Mouse (Mus musculus): ENCODE results near the gene Dscaml1. TPM values are rescaled to one million over a fixed set of nuclear protein-coding genes. Genes with fewer than 3 reads are reported as not detected.
A peak's percentile ranks its signal among the peaks of the same experiment; 100 is the strongest.

Dscaml1 gene
- polyA plus RNA-seq, 1 experiment from 2014 or later: 16.4 TPM

- no peak overlapping the region for H3K9ac ChIP-seq (replicated peaks)
- H3K4me1 ChIP-seq: peaks cover 62% of the 10 kb centered on the region
- H3K4me2 ChIP-seq: peak overlapping the region; percentile 9; the same call in 1 of the 2 replicates
- no peaks in the 10 kb centered on the region for H3K27me3 ChIP-seq (replicated peaks)
- 12% methylated on average over 12 of the region's 12 CpGs for WGBS
- no peaks in the 10 kb centered on the region for H3K36me3 ChIP-seq
- H3K4me3 ChIP-seq (replicated peaks): no peak overlapping the region
- H3K27ac ChIP-seq (replicated peaks): peak overlapping the region; percentile 83
- H3K9me3 ChIP-seq (replicated peaks): no peaks in the 10 kb centered on the region
- peak; percentile 45 for ATAC-seq (ENCODE audit: low FRiP score)
Measured at GRCm38 (mm10) chr9:45677236-45677781, 250.9 kb downstream of the Dscaml1 start.

- peak; percentile 8; the same call in 1 of the 2 replicates for ATAC-seq (ENCODE audit: low FRiP score)
- 42% methylated on average over 8 of the region's 8 CpGs for WGBS
Measured at GRCm38 (mm10) chr9:45677952-45678663, 251.7 kb downstream of the Dscaml1 start.

GRCm38 (mm10) chr9:45678664-45679026, 252.2 kb downstream of the Dscaml1 start:
- peak overlapping the region; percentile 83 for H3K27ac ChIP-seq (replicated peaks)
- peaks cover 61% of the 10 kb centered on the region for H3K4me1 ChIP-seq
- no peak overlapping the region for H3K4me3 ChIP-seq (replicated peaks)
- ATAC-seq (ENCODE audit: low FRiP score): no peak; the same call in 1 of the 2 replicates
- H3K4me2 ChIP-seq: no peak overlapping the region
- no peaks in the 10 kb centered on the region for H3K9me3 ChIP-seq (replicated peaks)
- H3K36me3 ChIP-seq: no peaks in the 10 kb centered on the region
- WGBS: 49% methylated on average over 4 of the region's 4 CpGs
- no peak overlapping the region for H3K9ac ChIP-seq (replicated peaks)
- H3K27me3 ChIP-seq (replicated peaks): no peaks in the 10 kb centered on the region

More at GRCm38 (mm10) chr9:45677952-45678663, 251.7 kb downstream of the Dscaml1 start:
- Histone ChIP-seq H3K9ac (replicated peaks) (no peak overlapping the region), H3K27me3 (replicated peaks) (no peaks in the 10 kb centered on the region), H3K4me3 (replicated peaks) (no peak overlapping the region), H3K27ac (replicated peaks) (peak overlapping the region; percentile 83), H3K4me1 (peaks cover 61% of the 10 kb centered on the region), H3K9me3 (replicated peaks) (no peaks in the 10 kb centered on the region), H3K4me2 (no peak overlapping the region), H3K36me3 (no peaks in the 10 kb centered on the region)

- no peaks in the 10 kb centered on the region for H3K9me3 ChIP-seq (replicated peaks)
- H3K9ac ChIP-seq (replicated peaks): no peak overlapping the region
- peaks cover 7% of the 10 kb centered on the region; the same call in 1 of the 2 replicates for H3K36me3 ChIP-seq
- no peak overlapping the region for H3K4me3 ChIP-seq (replicated peaks)
- no peak overlapping the region for H3K4me2 ChIP-seq
- H3K27ac ChIP-seq (replicated peaks): peak overlapping the region; percentile 72
- WGBS: 49% methylated on average over 11 of the region's 11 CpGs
- ATAC-seq (ENCODE audit: low FRiP score): no peak
- no peaks in the 10 kb centered on the region for H3K27me3 ChIP-seq (replicated peaks)
- peaks cover 36% of the 10 kb centered on the region for H3K4me1 ChIP-seq
Measured at GRCm38 (mm10) chr9:45682461-45682998, 256.1 kb downstream of the Dscaml1 start.

- Histone ChIP-seq H3K9me3 (replicated peaks) (no peaks in the 10 kb centered on the region), H3K27me3 (replicated peaks) (no peaks in the 10 kb centered on the region), H3K4me1 (peaks cover 30% of the 10 kb centered on the region), H3K4me3 (replicated peaks) (no peak overlapping the region), H3K4me2 (no peak overlapping the region), H3K9ac (replicated peaks) (no peak overlapping the region), H3K36me3 (no peaks in the 10 kb centered on the region), H3K27ac (replicated peaks) (peak overlapping the region; percentile 68)
- peak; percentile 54; the same call in 1 of the 2 replicates for ATAC-seq (ENCODE audit: low FRiP score)
- 14% methylated on average over 10 of the region's 10 CpGs for WGBS
Measured at GRCm38 (mm10) chr9:45693424-45694237, 267.2 kb downstream of the Dscaml1 start.

GRCm38 (mm10) chr9:45694256-45694655, 267.8 kb downstream of the Dscaml1 start:
- 32% methylated on average over 2 of the region's 2 CpGs for WGBS
- Histone ChIP-seq H3K27me3 (replicated peaks) (no peaks in the 10 kb centered on the region), H3K9ac (replicated peaks) (no peak overlapping the region), H3K27ac (replicated peaks) (peak overlapping the region; percentile 68), H3K4me3 (replicated peaks) (no peak overlapping the region), H3K36me3 (no peaks in the 10 kb centered on the region), H3K9me3 (replicated peaks) (no peaks in the 10 kb centered on the region), H3K4me2 (no peak overlapping the region), H3K4me1 (peaks cover 34% of the 10 kb centered on the region)
- no peak for ATAC-seq (ENCODE audit: low FRiP score)

- 0 out of 2 replicates have a peak, but pooled peaks cover 3% of the 10 kb centered on the region for H3K36me3 ChIP-seq
- H3K4me1 ChIP-seq: peaks cover 27% of the 10 kb centered on the region
- peak overlapping the region; percentile 58; the same call in 1 of the 2 replicates for H3K27ac ChIP-seq (replicated peaks)
- H3K27me3 ChIP-seq (replicated peaks): no peaks in the 10 kb centered on the region
- ATAC-seq (ENCODE audit: low FRiP score): peak; percentile 51; the same call in 1 of the 2 replicates
- no peak overlapping the region for H3K4me2 ChIP-seq
- 55% methylated on average over 10 of the region's 10 CpGs for WGBS
- no peak overlapping the region for H3K4me3 ChIP-seq (replicated peaks)
- no peak overlapping the region for H3K9ac ChIP-seq (replicated peaks)
- H3K9me3 ChIP-seq (replicated peaks): no peaks in the 10 kb centered on the region
Measured at GRCm38 (mm10) chr9:45699171-45699570, 272.7 kb downstream of the Dscaml1 start.

GRCm38 (mm10) chr9:45703236-45703635, 276.8 kb downstream of the Dscaml1 start:
- Histone ChIP-seq H3K36me3 (0 out of 2 replicates have a peak, but pooled peaks cover 3% of the 10 kb centered on the region), H3K4me3 (replicated peaks) (no peak overlapping the region), H3K4me2 (no peak overlapping the region), H3K9ac (replicated peaks) (no peak overlapping the region), H3K4me1 (peaks cover 27% of the 10 kb centered on the region), H3K9me3 (replicated peaks) (no peaks in the 10 kb centered on the region), H3K27me3 (replicated peaks) (no peaks in the 10 kb centered on the region), H3K27ac (replicated peaks) (0 out of 2 replicates have a peak overlapping the region, but pooled peaks have one; percentile 28)
- no peak for ATAC-seq (ENCODE audit: low FRiP score)
- WGBS: 89% methylated on average over 3 of the region's 3 CpGs

- 56% methylated on average over 3 of the region's 3 CpGs for WGBS
- no peak overlapping the region for H3K4me3 ChIP-seq (replicated peaks)
- no peaks in the 10 kb centered on the region for H3K9me3 ChIP-seq (replicated peaks)
- ATAC-seq (ENCODE audit: low FRiP score): no peak
- 0 out of 2 replicates have a peak overlapping the region, but pooled peaks have one; percentile 5 for H3K27ac ChIP-seq (replicated peaks)
- 0 out of 2 replicates have a peak, but pooled peaks cover 3% of the 10 kb centered on the region for H3K36me3 ChIP-seq
- no peak overlapping the region for H3K4me2 ChIP-seq
- no peak overlapping the region for H3K9ac ChIP-seq (replicated peaks)
- H3K4me1 ChIP-seq: peaks cover 19% of the 10 kb centered on the region
- H3K27me3 ChIP-seq (replicated peaks): no peaks in the 10 kb centered on the region
Measured at GRCm38 (mm10) chr9:45704441-45704840, 278.0 kb downstream of the Dscaml1 start.

- no peak for ATAC-seq (ENCODE audit: low FRiP score)
- 0 out of 2 replicates have a peak, but pooled peaks cover 8% of the 10 kb centered on the region for H3K27me3 ChIP-seq (replicated peaks)
- 75% methylated on average over 11 of the region's 11 CpGs for WGBS
Measured at GRCm38 (mm10) chr9:45710300-45710699, 283.9 kb downstream of the Dscaml1 start.

GRCm38 (mm10) chr9:45715387-45715786, 289.0 kb downstream of the Dscaml1 start:
- H3K9me3 ChIP-seq (replicated peaks): no peaks in the 10 kb centered on the region
- no peak overlapping the region for H3K9ac ChIP-seq (replicated peaks)
- H3K4me3 ChIP-seq (replicated peaks): no peak overlapping the region
- no peak overlapping the region for H3K4me2 ChIP-seq
- no peak overlapping the region for H3K27ac ChIP-seq (replicated peaks)
- 72% methylated on average over 3 of the region's 3 CpGs for WGBS
- H3K27me3 ChIP-seq (replicated peaks): 0 out of 2 replicates have a peak, but pooled peaks cover 8% of the 10 kb centered on the region
- H3K36me3 ChIP-seq: peaks cover 3% of the 10 kb centered on the region; the same call in 1 of the 2 replicates
- 0 out of 2 replicates have a peak, but pooled peaks cover 7% of the 10 kb centered on the region for H3K4me1 ChIP-seq
- ATAC-seq (ENCODE audit: low FRiP score): no peak

More at GRCm38 (mm10) chr9:45710300-45710699, 283.9 kb downstream of the Dscaml1 start:
- Histone ChIP-seq H3K9ac (replicated peaks) (no peak overlapping the region), H3K4me2 (no peak overlapping the region), H3K9me3 (replicated peaks) (no peaks in the 10 kb centered on the region), H3K4me3 (replicated peaks) (no peak overlapping the region), H3K4me1 (peaks cover 4% of the 10 kb centered on the region; the same call in 1 of the 2 replicates), H3K36me3 (peaks cover 3% of the 10 kb centered on the region; the same call in 1 of the 2 replicates), H3K27ac (replicated peaks) (no peak overlapping the region)
